Mouse (Mus musculus) midbrain, embryonic 15.5 days (tissue): ENCODE data around the gene Foxl2. TPM values are rescaled to one million over a fixed set of nuclear protein-coding genes. Genes with fewer than 3 reads are reported as not detected.
A peak's percentile ranks its signal among the peaks of the same experiment; 100 is the strongest.

ENCODE experiments used
- ATAC-seq: fragments of 200-750 bp; cut with Nextera tagmentation; replicated peaks from 2 replicates; pipeline ENCODE4 v1.8.0; 2017; ENCODE audit warnings: moderate TSS enrichment
- H3K27ac ChIP-seq: fragments of 300-500 bp; sonication (generic); 2 replicates; pipeline ENCODE4 v1.5.1; 2015; ENCODE audit warnings: mild to moderate bottlenecking, inconsistent platforms
- H3K27me3 ChIP-seq: fragments of 300-500 bp; sonication (generic); replicated peaks from 2 replicates; pipeline ENCODE4 v1.6.1; 2015; ENCODE audit warnings: inconsistent platforms
- H3K36me3 ChIP-seq: fragments of 300-500 bp; sonication (generic); replicated peaks from 2 replicates; pipeline ENCODE4 v1.6.1; 2015; ENCODE audit warnings: inconsistent platforms
- H3K4me1 ChIP-seq: fragments of 300-500 bp; sonication (generic); 2 replicates; pipeline ENCODE4 v1.6.1; 2015; ENCODE audit warnings: inconsistent platforms
- H3K4me2 ChIP-seq: fragments of 300-500 bp; sonication (generic); 2 replicates; pipeline ENCODE4 v1.6.1; 2015; ENCODE audit warnings: inconsistent platforms, mild to moderate bottlenecking, moderate library complexity
- H3K4me3 ChIP-seq: fragments of 300-500 bp; sonication (generic); 2 replicates; pipeline ENCODE4 v1.5.1; 2015; ENCODE audit warnings: mild to moderate bottlenecking, inconsistent platforms
- H3K9ac ChIP-seq: fragments of 300-500 bp; sonication (generic); 2 replicates; pipeline ENCODE4 v1.6.1; 2015; ENCODE audit warnings: mild to moderate bottlenecking, inconsistent platforms
- H3K9me3 ChIP-seq: fragments of 300-500 bp; sonication (generic); 2 replicates; pipeline ENCODE4 v1.6.1; 2016; ENCODE audit warnings: inconsistent platforms
- WGBS: fragments of 180-500 bp; shearing (Covaris S2); methylation state at CpG from one replicate; pipeline ENCODE4 v1.1.7; 2015; ENCODE audit warnings: mixed read lengths; 5-methylcytosine and 5-hydroxymethylcytosine counted together
- polyA plus RNA-seq: library from polyadenylated mRNA; unstranded; fragments of >200 nt; fragmentation: Nextera tagmentation; extraction: Ambion mirVana; gene quantifications from 2 replicates; pipeline ENCODE4 v1.2.1, GENCODE M21; 2015

Gene Foxl2
- 0.61 and 0.75 TPM in 2 replicates for polyA plus RNA-seq

DNA sequence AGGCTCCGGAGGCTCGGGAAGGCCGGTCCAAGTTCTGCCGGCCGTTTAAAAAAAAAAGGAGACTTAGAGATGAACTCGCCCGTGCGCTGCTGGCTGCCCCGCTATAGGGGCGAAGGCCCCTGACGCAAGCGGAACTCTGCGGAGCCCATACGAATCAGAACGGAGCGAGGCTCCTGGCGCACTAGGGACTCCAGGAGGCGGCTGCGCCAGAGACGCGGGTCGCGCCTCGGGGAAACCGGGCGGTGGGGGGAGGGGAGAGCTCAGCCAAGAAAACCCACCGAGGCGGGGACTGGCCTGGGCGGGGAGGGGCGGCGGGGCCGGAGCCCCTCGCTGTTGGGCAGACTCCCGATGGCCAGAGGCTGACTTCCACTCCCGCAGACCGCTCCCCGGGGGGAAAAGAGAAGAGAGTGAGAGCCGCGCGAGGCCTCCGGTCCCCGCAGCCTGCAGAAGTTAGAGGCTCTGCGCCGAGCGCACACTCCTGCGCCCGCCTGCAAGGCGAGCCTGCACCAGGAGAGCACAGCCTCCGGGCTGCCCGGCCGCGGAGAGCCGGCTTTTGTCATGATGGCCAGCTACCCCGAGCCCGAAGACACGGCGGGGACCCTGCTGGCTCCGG is at the start of gene Foxl2:
Gene Foxl2, plus strand, starts transcription at position 186 of the 613 bp plus-strand sequence.
- Histone ChIP-seq H3K27ac (peak within 1 kb of the TSS; percentile 18; the same call in 1 of the 2 replicates), H3K4me2 (peak within 1 kb of the TSS; percentile 62), H3K27me3 (peaks cover 72% of the 10 kb centered on the region), H3K9me3 (no peaks in the 10 kb centered on the region), H3K4me3 (peak within 1 kb of the TSS; percentile 39), H3K9ac (peak within 1 kb of the TSS; percentile 10; the same call in 1 of the 2 replicates), H3K36me3 (no peaks in the 10 kb centered on the region), H3K4me1 (peaks cover 39% of the 10 kb centered on the region)
- WGBS = under 1% methylated on average over 54 of the region's 58 CpGs
- peak; percentile 24; the same call in 1 of the 2 replicates for ATAC-seq

DNA sequence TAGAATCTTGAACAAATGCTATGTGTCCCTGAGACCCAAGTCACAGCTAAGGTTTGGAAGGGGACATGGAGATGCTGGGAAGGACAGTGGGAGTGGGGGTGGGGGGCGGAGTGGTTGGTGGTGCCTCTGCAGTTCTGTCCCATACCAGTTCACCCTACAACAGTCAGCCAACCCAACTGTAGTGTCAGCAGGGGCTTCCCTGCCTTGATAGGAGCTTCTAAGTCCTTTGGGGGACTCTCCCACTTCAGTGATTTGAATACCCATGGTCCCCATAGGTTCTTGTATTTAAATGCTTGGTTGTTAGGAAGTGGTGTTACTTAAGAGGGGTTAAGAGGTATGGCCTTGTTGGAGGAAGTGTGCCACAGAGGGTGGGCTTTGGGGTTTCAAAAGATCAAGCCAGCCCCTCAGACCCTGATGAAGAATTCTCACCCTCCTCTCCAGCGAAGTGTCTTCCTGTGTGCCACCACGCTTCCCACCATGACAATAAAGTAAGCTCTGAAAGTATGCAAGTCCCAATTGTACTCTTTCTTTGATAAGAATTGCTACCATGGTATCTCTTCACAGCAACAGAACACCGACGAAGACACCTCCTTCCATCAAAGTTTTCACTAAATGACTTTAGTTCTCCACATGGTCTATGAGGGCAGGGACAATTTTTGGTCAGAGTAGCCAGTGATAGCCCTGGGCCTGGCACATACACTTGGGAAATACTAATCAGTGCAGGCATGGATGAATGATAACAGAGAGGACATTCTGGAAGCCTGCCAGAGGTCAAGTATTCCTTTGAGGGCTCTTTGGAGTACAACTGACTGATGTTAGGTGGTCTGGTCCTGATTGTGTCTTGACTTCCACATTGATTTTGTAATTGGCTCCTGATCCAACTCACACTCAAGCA is 34.2 kb upstream of the Foxl2 start:
- H3K4me3 ChIP-seq = no peak overlapping the region
- H3K4me1 ChIP-seq = peaks cover 6% of the 10 kb centered on the region; the same call in 1 of the 2 replicates
- no peaks in the 10 kb centered on the region for H3K9me3 ChIP-seq
- H3K27ac ChIP-seq = no peak overlapping the region
- WGBS = 89% methylated on average over 5 of the region's 5 CpGs
- no peak overlapping the region for H3K4me2 ChIP-seq
- no peaks in the 10 kb centered on the region for H3K36me3 ChIP-seq
- no peak overlapping the region for H3K9ac ChIP-seq
- ATAC-seq = no peak
- no peaks in the 10 kb centered on the region for H3K27me3 ChIP-seq

DNA sequence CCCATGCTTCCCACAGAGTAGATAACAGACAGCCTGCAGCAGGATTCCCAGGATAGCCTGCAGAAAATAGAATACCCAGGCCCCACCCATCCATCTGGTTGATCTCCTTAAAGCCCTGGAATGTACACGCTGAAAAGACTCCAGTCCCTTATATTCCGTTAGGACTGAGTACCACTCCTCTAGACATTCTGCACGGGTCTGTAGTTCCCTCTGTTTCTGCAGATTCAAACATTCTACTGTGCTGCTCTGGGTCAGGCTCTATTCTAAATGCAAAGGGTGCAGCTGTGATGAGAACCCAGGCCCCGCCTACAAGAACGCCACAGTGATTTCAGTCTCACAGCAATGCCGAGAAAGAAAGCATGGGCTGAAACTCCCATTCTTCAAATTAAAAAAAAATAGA is 32.0 kb upstream of the Foxl2 start:
- no peak overlapping the region for H3K4me3 ChIP-seq
- H3K36me3 ChIP-seq = no peaks in the 10 kb centered on the region
- peaks cover 6% of the 10 kb centered on the region; the same call in 1 of the 2 replicates for H3K4me1 ChIP-seq
- H3K9me3 ChIP-seq = no peaks in the 10 kb centered on the region
- ATAC-seq = no peak
- no peak overlapping the region for H3K4me2 ChIP-seq
- H3K27me3 ChIP-seq = no peaks in the 10 kb centered on the region
- H3K27ac ChIP-seq = no peak overlapping the region
- whole genome bisulfite sequencing = 20% methylated on average over 6 of the region's 6 CpGs
- no peak overlapping the region for H3K9ac ChIP-seq

DNA sequence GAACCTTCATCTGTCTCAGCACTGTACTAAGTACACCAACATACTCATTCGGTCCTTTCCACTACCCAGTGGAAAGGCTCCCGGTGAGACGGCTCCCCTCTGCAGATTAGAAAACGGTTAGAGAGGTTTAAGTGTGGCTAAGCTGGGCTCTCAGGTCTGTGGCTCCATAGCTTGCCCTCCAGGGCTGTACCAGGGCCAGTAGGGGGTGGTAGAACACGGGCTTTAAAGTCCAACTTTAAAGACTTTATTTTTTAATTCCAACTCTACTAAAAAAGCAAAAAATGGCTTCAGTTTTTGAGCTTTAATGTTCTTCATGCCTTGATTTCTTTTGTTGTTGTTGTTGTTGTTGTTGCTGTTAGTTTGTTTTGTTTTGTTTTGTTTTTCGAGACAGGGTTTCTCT is 30.9 kb upstream of the Foxl2 start:
- Histone ChIP-seq H3K27ac (no peak overlapping the region), H3K4me2 (no peak overlapping the region), H3K4me1 (peaks cover 6% of the 10 kb centered on the region; the same call in 1 of the 2 replicates), H3K36me3 (no peaks in the 10 kb centered on the region), H3K27me3 (no peaks in the 10 kb centered on the region), H3K4me3 (no peak overlapping the region), H3K9me3 (no peaks in the 10 kb centered on the region), H3K9ac (no peak overlapping the region)
- WGBS = 46% methylated on average over 6 of the region's 6 CpGs
- ATAC-seq = no peak

DNA sequence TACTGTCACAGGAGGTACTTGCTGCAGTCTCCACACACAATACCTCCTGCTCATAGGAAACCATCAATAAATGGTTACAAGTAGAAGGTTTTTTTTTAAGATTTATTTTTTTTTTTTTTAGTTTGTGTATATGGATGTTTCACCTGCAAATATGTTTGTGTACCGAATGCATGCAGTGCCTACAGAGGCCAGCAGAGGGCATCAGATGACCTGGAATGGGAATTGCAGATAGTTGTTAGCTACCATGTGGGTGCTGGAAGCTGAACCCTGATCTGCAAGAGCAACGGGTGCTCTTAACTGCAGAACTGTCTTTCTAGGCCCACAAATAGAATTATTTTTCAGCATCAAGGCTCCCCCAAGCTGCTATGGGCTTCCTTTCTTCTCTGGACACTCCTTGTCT is 25.6 kb upstream of the Foxl2 start:
- Histone ChIP-seq H3K36me3 (no peaks in the 10 kb centered on the region), H3K4me3 (no peak overlapping the region), H3K4me2 (no peak overlapping the region), H3K9me3 (no peaks in the 10 kb centered on the region), H3K9ac (no peak overlapping the region), H3K4me1 (0 out of 2 replicates have a peak, but pooled peaks cover 8% of the 10 kb centered on the region), H3K27ac (no peak overlapping the region), H3K27me3 (0 out of 2 replicates have a peak, but pooled peaks cover 8% of the 10 kb centered on the region)
- ATAC-seq = no peak
- WGBS = 99% methylated on average over 2 of the region's 2 CpGs

DNA sequence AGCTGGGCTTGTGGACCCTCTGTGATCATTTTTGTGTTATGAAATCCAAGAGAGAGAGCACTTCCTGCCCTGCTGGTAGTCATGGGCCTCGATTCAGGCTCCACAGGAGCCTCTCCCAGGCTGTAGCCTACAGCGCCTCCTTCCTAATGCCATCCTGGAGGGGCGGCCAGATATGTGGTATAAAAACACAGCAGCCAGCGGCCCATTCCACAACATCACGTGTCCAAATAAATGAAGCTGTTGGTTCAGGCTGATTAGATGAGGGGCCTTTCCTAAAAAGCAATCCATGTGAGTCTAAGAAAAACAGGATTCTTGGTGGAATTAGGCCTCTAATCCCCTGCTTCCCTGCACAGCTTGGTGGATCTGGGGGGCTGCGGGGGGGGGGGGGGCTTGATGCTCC is 22.2 kb upstream of the Foxl2 start:
- H3K27ac ChIP-seq = no peak overlapping the region
- no peaks in the 10 kb centered on the region for H3K36me3 ChIP-seq
- ATAC-seq = no peak
- no peaks in the 10 kb centered on the region for H3K9me3 ChIP-seq
- H3K4me2 ChIP-seq = no peak overlapping the region
- 4% methylated on average over 6 of the region's 6 CpGs for WGBS
- peaks cover 24% of the 10 kb centered on the region; the same call in 1 of the 2 replicates for H3K27me3 ChIP-seq
- no peak overlapping the region for H3K9ac ChIP-seq
- H3K4me3 ChIP-seq = no peak overlapping the region
- 0 out of 2 replicates have a peak, but pooled peaks cover 8% of the 10 kb centered on the region for H3K4me1 ChIP-seq

DNA sequence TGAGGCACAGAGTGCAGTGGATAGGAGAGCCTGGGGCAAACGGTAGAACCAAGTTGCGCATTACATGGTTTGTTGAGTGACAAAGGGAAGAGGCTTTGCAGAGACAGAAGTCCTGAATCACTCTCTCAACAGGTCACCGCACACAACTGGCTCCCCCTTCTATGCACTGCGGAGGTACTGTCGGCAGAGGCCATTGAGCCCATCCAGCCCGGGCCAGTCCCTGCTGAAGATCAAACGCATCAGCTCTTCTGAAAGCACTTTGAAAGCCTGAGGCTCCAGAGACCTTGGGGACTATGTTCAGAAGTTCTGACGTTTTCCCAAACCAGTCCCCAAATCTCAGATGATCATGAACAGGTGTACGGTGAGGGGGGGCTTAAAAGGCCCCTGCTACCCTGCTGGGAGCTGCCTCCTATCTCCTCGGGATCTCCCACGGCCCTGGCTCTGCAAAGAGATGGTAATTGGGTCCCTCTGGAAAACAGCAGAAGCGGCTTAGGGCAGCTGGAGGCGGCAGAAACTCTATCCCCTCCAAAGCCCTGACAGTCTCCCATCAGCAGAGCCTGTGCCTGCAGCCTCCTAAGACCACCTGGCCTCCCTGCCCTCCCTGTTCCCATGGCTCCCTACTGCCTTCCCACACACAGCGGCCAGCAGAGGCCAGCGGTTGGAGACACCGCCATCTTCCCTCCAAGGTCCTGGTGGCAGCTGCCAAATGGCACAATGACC is 19.7 kb upstream of the Foxl2 start:
- WGBS = 11% methylated on average over 16 of the region's 16 CpGs
- ATAC-seq = peak; percentile 74
- Histone ChIP-seq H3K27me3 (peaks cover 27% of the 10 kb centered on the region; the same call in 1 of the 2 replicates), H3K36me3 (no peaks in the 10 kb centered on the region), H3K4me1 (0 out of 2 replicates have a peak, but pooled peaks cover 8% of the 10 kb centered on the region), H3K27ac (no peak overlapping the region), H3K4me3 (no peak overlapping the region), H3K9me3 (no peaks in the 10 kb centered on the region), H3K9ac (no peak overlapping the region), H3K4me2 (no peak overlapping the region)

DNA sequence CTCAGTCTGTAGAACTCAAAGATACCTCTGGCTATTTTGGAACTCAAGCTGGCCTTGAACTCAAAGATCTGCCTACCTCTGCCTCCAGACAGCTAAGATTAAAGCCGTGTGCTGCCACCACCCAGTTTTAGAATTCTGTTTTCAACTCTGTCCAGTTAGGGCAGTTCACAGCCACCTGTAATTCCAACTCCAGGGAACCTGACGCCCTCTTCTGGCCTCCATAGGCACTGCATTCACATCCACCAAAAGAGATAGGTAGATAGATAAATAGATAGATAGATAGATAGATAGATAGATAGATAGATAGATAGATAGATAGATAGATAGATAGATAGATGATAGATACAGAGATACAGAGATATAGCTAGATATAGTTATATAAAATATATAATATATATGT is 15.8 kb upstream of the Foxl2 start:
- no peak overlapping the region for H3K9ac ChIP-seq
- no peak overlapping the region for H3K27ac ChIP-seq
- no peaks in the 10 kb centered on the region for H3K4me1 ChIP-seq
- peaks cover 20% of the 10 kb centered on the region; the same call in 1 of the 2 replicates for H3K27me3 ChIP-seq
- no peak overlapping the region for H3K4me3 ChIP-seq
- H3K36me3 ChIP-seq = no peaks in the 10 kb centered on the region
- no peak for ATAC-seq
- H3K4me2 ChIP-seq = no peak overlapping the region
- 24% methylated on average over 2 of the region's 2 CpGs for WGBS
- H3K9me3 ChIP-seq = no peaks in the 10 kb centered on the region

DNA sequence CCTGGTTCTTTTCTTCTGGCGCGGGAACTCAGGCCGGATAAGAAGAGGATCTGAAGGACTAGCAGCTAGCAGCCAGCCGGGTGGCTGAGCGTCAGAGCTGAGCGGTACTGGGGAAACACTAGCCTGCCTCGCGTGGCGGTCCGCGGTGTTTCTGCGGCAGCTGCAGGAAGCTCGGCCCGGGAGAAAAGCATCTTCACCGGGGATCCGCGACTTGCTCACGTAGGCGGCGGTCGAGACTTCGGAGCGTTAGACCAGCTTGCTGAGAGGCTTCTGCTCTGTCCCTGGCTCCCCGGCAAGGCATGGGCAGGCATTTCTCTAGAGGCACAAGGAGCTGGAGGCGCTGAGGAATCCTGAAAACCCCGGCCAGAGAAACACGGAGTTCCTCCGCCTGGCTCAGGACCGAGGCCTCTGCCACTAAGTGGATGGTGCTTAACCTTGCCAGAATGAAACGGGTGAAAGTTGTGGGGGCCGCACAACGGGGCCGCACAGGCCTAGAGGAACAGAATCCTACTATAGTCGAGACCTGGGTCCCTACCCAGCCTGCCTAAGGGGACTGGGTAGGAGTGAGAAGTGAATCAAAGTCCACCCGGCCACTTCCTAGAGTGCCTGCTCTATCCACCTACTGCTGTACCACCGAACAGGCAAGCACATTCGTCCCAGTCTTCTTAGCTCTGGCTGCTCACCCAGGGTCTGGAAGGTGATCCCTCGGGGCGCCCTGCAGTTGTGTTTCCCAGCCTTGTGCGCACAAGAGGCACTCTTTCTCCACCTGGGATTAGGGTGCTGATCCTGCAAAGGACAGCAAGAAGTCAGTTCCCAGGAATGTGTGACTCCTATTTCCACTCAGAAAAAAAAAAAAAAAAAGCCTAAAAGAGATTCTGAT is 2.7 kb upstream of the Foxl2 start:
- no peaks in the 10 kb centered on the region for H3K9me3 ChIP-seq
- 0 out of 2 replicates have a peak overlapping the region, but pooled peaks have one; percentile 21 for H3K4me3 ChIP-seq
- 0 out of 2 replicates have a peak, but pooled peaks have one; percentile 43 for ATAC-seq
- peaks cover 39% of the 10 kb centered on the region for H3K4me1 ChIP-seq
- H3K27ac ChIP-seq = no peak overlapping the region
- WGBS = under 1% methylated on average over 40 of the region's 40 CpGs
- H3K27me3 ChIP-seq = peaks cover 64% of the 10 kb centered on the region
- peak overlapping the region; percentile 44 for H3K4me2 ChIP-seq
- no peaks in the 10 kb centered on the region for H3K36me3 ChIP-seq
- H3K9ac ChIP-seq = no peak overlapping the region

DNA sequence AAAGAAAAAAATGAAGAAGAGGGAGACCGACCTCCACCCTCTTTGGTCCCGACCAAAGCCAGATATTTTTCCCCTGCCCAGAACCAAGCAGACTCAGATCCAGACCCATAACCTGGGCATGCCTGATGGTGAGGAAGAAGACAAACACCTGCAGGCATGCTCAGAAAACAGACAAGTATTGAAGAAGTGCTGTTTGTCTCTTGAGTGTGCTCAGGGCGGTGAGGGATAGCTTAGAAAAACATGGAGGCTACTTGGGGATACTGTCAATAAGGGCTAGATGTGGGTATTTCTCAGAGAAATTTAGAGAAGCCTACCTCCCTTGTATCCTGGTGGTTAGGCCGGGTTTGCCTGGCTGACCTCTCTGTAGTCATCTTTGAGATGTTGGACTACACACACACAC is 1.8 kb upstream of the Foxl2 start:
- peaks cover 64% of the 10 kb centered on the region for H3K27me3 ChIP-seq
- WGBS = 5% methylated on average over 4 of the region's 4 CpGs
- no peak for ATAC-seq
- H3K36me3 ChIP-seq = no peaks in the 10 kb centered on the region
- H3K9ac ChIP-seq = no peak overlapping the region
- no peak overlapping the region for H3K27ac ChIP-seq
- no peak overlapping the region for H3K4me3 ChIP-seq
- H3K4me2 ChIP-seq = no peak overlapping the region
- peaks cover 39% of the 10 kb centered on the region for H3K4me1 ChIP-seq
- H3K9me3 ChIP-seq = no peaks in the 10 kb centered on the region

DNA sequence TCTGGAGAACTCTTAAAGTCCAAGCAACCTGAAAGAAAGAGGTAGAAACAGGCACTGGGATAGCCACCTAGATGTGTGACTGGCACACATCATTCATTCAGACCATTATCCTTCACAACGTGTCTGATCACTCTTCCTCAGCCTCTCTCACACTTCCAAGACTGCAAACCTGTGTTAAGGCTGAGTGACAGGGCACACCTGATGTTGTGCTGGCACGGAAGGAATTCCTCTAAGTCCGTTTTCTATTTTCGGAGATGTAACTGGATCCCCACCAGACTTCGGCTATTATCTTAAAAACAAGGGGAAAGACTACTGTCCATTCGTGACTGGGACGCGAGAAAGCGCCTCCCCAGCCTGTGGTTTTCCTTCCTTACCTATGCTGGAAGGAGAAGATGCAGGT is 1.3 kb upstream of the Foxl2 start:
- Histone ChIP-seq H3K27me3 (peaks cover 67% of the 10 kb centered on the region), H3K27ac (no peak overlapping the region), H3K36me3 (no peaks in the 10 kb centered on the region), H3K4me1 (peaks cover 39% of the 10 kb centered on the region), H3K4me3 (0 out of 2 replicates have a peak overlapping the region, but pooled peaks have one; percentile 39), H3K4me2 (no peak overlapping the region), H3K9me3 (no peaks in the 10 kb centered on the region), H3K9ac (no peak overlapping the region)
- WGBS = 4% methylated on average over 9 of the region's 9 CpGs
- ATAC-seq = no peak
